Mouse (Mus musculus) neural tube, embryonic 10.5 days (tissue): Measurements from ENCODE around the gene Ccdc142.

ENCODE experiments used
- DNase-seq: peaks from one replicate; pipeline ENCODE4 v3.0.0-alpha.2; 2017; ENCODE audit warnings: low spot score; ENCODE audit errors: extremely low spot score

Gene Ccdc142

DNA sequence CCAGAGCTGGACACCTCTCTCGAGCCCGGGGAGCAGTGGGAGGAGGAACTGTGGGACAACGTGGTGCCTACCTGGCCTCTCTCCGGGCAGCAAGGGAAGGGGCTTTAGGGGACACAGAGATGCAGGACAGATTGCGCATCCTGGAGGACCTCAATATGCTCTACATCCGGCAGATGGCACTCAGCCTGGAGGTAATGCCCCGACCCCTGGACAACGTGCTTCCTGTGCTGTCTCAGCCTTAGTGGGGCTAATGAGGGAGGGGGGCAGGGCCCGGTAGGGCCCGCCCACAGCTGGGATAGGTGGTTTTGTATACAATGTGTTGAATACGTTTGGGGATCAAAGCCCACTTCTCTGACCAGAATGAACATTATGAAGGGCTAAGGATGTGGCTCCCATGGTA lies 36.7 kb downstream of the Ccdc142 start:
- peak; percentile 75 for DNase-seq

- DNase-seq: no peak
These were observed 38.6 kb downstream of the Ccdc142 start for GRCm38 (mm10) chr6:83140044-83140443.

DNA sequence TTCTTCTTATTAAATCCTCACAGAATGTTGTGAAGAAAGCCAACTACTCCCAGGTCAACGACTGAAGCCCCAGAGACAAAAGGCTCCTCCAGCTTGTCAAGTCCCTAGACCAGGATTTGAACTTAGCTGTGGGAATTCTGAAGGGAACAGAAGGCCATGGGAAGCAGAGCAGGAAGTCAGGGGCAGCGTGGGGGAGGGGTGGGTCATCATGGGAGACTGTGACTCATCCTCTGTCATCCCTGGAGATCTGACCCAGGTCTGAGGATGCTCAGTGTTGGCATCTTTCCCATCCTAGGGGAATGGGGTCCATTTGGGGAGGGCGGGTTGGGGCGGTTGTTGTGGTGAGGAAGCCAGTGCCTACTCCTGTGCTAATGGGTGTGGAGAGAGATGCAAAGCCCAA lies 40.2 kb downstream of the Ccdc142 start:
- DNase-seq: no peak

GRCm38 (mm10) chr6:83142211-83142731 lies 40.9 kb downstream of the Ccdc142 start:
- peak; percentile 37 for DNase-seq

DNA sequence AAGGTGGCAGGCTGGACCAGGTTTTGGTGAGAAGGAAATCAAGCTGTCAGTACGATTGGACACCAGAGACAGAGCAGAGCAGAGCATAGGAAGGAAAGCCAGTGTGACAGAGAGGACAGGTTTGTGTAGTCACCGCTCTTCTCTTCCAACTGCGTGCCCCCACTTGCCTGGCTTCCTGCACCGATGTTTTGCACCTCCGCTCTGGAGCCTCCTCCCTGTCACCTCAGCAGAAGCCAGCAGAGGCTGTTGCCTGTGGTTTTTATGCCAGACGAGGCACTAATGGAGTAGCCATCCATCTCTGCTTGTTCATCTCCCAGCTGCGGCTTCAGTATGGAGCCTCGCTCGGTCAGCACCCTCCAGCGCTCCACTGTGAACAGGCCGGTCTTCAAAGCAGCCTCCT lies 41.5 kb downstream of the Ccdc142 start:
- no peak for DNase-seq

GRCm38 (mm10) chr6:83145209-83145608 lies 43.8 kb downstream of the Ccdc142 start:
- DNase-seq: no peak

DNA sequence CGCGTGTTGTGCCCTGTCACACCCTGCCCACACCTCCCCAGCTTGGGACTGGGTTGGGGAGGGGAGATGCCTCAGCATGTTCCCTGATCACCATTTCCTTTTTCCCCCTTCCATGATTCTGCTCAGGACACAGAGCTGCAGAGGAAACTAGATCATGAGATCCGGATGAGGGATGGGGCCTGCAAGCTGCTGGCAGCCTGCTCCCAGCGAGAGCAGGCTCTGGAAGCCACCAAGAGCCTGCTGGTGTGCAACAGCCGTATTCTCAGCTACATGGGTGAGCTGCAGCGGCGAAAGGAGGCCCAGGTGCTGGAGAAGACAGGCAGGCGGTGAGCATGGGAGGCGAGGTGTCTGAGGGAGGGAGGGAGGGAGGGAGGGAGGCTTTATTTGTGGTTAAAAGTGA lies 44.4 kb downstream of the Ccdc142 start:
- DNase-seq: no peak

DNA sequence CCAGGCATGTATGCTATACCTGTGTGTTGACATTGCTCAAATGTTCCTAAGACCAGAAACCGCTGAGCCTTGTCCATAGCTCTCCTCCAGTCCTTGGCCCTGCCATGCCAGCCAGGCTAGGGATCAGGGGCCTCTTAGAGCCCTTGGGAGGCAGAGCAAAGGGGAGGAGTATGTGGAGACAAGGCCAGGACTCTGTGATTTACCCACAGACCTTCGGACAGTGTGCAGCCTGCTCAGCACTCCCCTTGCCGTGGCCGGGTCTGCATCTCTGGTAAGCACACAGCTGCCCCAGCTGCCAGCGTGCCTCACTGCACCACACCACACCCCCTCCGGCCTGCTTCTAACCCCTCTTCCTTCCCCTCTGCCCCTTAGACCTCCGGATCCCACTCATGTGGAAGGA lies 45.9 kb downstream of the Ccdc142 start:
- DNase-seq: no peak

GRCm38 (mm10) chr6:83151721-83152120 lies 50.3 kb downstream of the Ccdc142 start:
- no peak for DNase-seq

DNA sequence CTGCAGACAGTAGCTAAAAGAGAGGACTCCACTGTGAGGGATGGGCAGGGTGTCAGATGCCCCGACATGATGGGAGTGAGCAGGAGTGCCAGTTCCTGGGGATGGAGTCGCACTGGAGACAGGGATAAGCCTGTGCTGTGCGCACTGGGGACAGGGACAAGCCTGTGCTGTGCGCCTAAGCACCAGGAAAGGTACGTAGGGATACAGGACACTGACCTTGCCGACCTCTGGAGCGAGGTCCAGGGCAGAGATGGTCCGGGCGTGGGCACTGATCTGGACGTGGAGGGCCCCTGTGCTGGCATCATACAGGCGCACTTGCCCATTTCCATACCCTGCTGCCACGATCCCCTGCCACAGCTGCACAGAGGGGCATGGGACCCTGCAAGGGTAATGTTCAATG lies 51.6 kb downstream of the Ccdc142 start:
- DNase-seq: no peak

- no peak for DNase-seq
These were observed 52.1 kb downstream of the Ccdc142 start for GRCm38 (mm10) chr6:83153485-83153884.

- DNase-seq: no peak
These were observed 54.3 kb downstream of the Ccdc142 start for GRCm38 (mm10) chr6:83155552-83156238.

- DNase-seq: peak; percentile 88
These were observed 54.9 kb downstream of the Ccdc142 start, which contains the start of the genes Wdr54 and 1700003E16Rik for GRCm38 (mm10) chr6:83156259-83156684. TSS of gene Wdr54 (minus strand) at chr6:83156397. TSS of gene 1700003E16Rik (plus strand) at chr6:83156404.
